Mouse (Mus musculus): Measurements from ENCODE around the gene Minos1. TPM values are rescaled to one million over a fixed set of nuclear protein-coding genes. Genes with fewer than 3 reads are reported as not detected.

Gene Minos1
- polyA plus RNA-seq, 1 experiment from 2014 or later = 407 TPM

Other genes with a start within 250 kb of the Minos1 start
- gene Otud3, start 217.2 kb downstream of the Minos1 start, polyA plus RNA-seq (2016; fragmentation: Nextera tagmentation; extraction: Ambion mirVana) = 3.3 and 4.0 TPM in 2 replicates
- not detected in 2 replicates for gene Rnf186, start 164.0 kb downstream of the Minos1 start, polyA plus RNA-seq (2016; fragmentation: Nextera tagmentation; extraction: Ambion mirVana)
- gene Tmco4, start 158.2 kb downstream of the Minos1 start, polyA plus RNA-seq (2016; fragmentation: Nextera tagmentation; extraction: Ambion mirVana) = 1.1 and 1.4 TPM in 2 replicates
- gene Htr6, start 55.5 kb downstream of the Minos1 start, polyA plus RNA-seq (2016; fragmentation: Nextera tagmentation; extraction: Ambion mirVana) = 0.20 TPM in 1 of 2 replicates, not detected in the other
- gene Nbl1, start 38.1 kb downstream of the Minos1 start, polyA plus RNA-seq (2016; fragmentation: Nextera tagmentation; extraction: Ambion mirVana) = 54.8 and 56.1 TPM in 2 replicates
- gene Capzb, start 61.8 kb upstream of the Minos1 start, polyA plus RNA-seq (2016; fragmentation: Nextera tagmentation; extraction: Ambion mirVana) = 335 and 369 TPM in 2 replicates
- gene Pqlc2, start 179.6 kb upstream of the Minos1 start, polyA plus RNA-seq (2016; fragmentation: Nextera tagmentation; extraction: Ambion mirVana) = 14.4 and 14.8 TPM in 2 replicates
- 70.0 and 76.2 TPM in 2 replicates for gene Akr7a5, start 179.6 kb upstream of the Minos1 start, polyA plus RNA-seq (2016; fragmentation: Nextera tagmentation; extraction: Ambion mirVana)
- gene Mrto4, start 221.5 kb upstream of the Minos1 start, polyA plus RNA-seq (2016; fragmentation: Nextera tagmentation; extraction: Ambion mirVana) = 89.2 and 91.4 TPM in 2 replicates
- gene Emc1, start 221.5 kb upstream of the Minos1 start, polyA plus RNA-seq (2016; fragmentation: Nextera tagmentation; extraction: Ambion mirVana) = 42.5 and 43.6 TPM in 2 replicates
- 79.7 and 80.1 TPM in 2 replicates for gene Ubr4, start 221.5 kb upstream of the Minos1 start, polyA plus RNA-seq (2016; fragmentation: Nextera tagmentation; extraction: Ambion mirVana)

Measured in hindbrain, embryonic 12.5 days (tissue).